ENCODE assay signal across 17 mouse cellular contexts in the genomic region with DNA sequence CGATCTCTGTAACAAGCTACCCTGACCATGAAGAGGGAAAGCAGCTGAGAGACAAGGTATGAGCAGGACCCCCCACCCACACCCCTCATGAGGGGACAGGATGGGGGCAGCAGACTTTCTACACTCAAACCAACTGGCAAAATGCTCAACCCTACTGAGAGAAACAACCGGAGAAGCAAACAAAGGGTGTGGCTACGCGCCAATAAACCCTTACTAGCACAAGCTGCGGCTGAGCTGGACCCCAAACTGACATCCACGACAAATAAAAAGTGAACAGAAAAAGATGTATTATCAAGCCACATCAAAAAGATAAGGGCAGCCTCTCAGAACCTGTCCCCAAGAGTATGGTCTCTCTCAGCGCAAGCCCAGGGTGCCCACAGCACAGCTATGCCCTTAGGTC. TPM values are rescaled to one million over a fixed set of nuclear protein-coding genes. Genes with fewer than 3 reads are reported as not detected.
A peak's percentile ranks its signal among the peaks of the same experiment; 100 is the strongest.
DNase-seq lines count a peak whose midpoint lies in the region; TF ChIP-seq lines count a peak whose summit lies in the region.
"Had no signal": no experiment of that assay in that cellular context is flagged by ENCODE, and none has a peak within 500 bp of the region (broad histone marks: within the 10 kb centered on the region; RNA-seq: fewer than 3 reads in every experiment).

No protein-coding gene starts in this region.

- TF ChIP-seq CTCF in lung, adult 2 months (IDR thresholded peaks at IDR 0.05; ENCODE audit: insufficient read depth, low read length) = no peak
- TF ChIP-seq CTCF in brain, embryonic 14.5 days (IDR thresholded peaks at IDR 0.05; ENCODE audit: borderline replicate concordance, extremely low read depth, insufficient read depth, insufficient read length) = no peak

- 47% methylated on average over 7 of the region's 7 CpGs for WGBS in lung, adult 2 months

- no peak for TF ChIP-seq POLR2A in lung, adult 2 months (IDR thresholded peaks at IDR 0.05; ENCODE audit: borderline replicate concordance, extremely low read depth, low read depth, low read length)
- no peak for TF ChIP-seq POLR2A in brain, embryonic 14.5 days (IDR thresholded peaks at IDR 0.05; ENCODE audit: borderline replicate concordance, extremely low read depth, insufficient read depth, insufficient read length, poor library complexity, severe bottlenecking)

- H3K4me3 ChIP-seq in lung, adult 2 months (replicated peaks; ENCODE audit: extremely low read depth, low read depth, low read length) = no peak overlapping the region
- H3K4me3 ChIP-seq: forebrain, embryonic 12.5 days; heart, embryonic 12.5 days; layer of hippocampus, adult 2 months; limb, embryonic 10.5 days; liver, embryonic 13.5 days; neural tube, embryonic 13.5 days had no signal

- H3K4me1 ChIP-seq in lung, adult 2 months (ENCODE audit: control insufficient read depth, insufficient read depth, low read length) = peaks cover 23% of the 10 kb centered on the region
- H3K4me1 ChIP-seq: forebrain, embryonic 12.5 days had no signal

- peak; percentile 22 for DNase-seq in adrenal gland, postnatal 10 days
- no peak for DNase-seq in adrenal gland, postnatal 25 days
- peak; percentile 20 for DNase-seq in heart, postnatal 4 days
- DNase-seq in heart, adult 9 months (ENCODE audit: low spot score in 2 of 2) = no peak
- peak; percentile 40 for DNase-seq in lung, postnatal 10 days
- DNase-seq in lung, adult 2 months = no peak
- peak; percentile 41 for DNase-seq in brain, embryonic 14.5 days (ENCODE audit: low read depth)
- DNase-seq in left cerebral cortex, adult 11 months (ENCODE audit: low spot score) = no peak
- DNase-seq: cerebellum, adult 2 months; liver, embryonic 13.5 days; right cerebral cortex, adult 18-20 months; thymus, postnatal 14 days had no signal

RNA-seq across cellular contexts. Expression of a gene that starts 32.3 kb away (rescaled TPM):
- total RNA-seq in adrenal gland, postnatal 10 days (2021) = 10 to 100 TPM in 1 of 2 experiments, 1 to 10 TPM in 1; 8.9 to 13.7 TPM
- total RNA-seq in adrenal gland, postnatal 25 days (2021) = 9.5 and 10.5 TPM in 2 replicates
- total RNA-seq in heart, postnatal 4 days (2021) = 10 to 100 TPM in 1 of 2 experiments, 1 to 10 TPM in 1; 9.3 to 10.3 TPM
- polyA plus RNA-seq in lung, adult 2 months (2012; rRNA removed) = 66.0 and 85.2 TPM in 2 replicates
- polyA plus RNA-seq in brain, embryonic 14.5 days (2012; rRNA removed) = 3.3 and 3.9 TPM in 2 replicates

RNA-seq across cellular contexts. Expression of a gene that starts 52.6 kb away (rescaled TPM):
- 1 to 10 TPM; 8.3 to 9.2 TPM for total RNA-seq in adrenal gland, postnatal 10 days (2021)
- total RNA-seq in adrenal gland, postnatal 25 days (2021) = 7.2 and 7.4 TPM in 2 replicates
- total RNA-seq in heart, postnatal 4 days (2021) = 10 to 100 TPM in 1 of 2 experiments, 1 to 10 TPM in 1; 8.8 to 10.2 TPM
- 1.4 and 2.4 TPM in 2 replicates for polyA plus RNA-seq in lung, adult 2 months (2012; rRNA removed)
- polyA plus RNA-seq in brain, embryonic 14.5 days (2012; rRNA removed) = 3.7 and 5.4 TPM in 2 replicates

Comparison
In these comparisons a context has a peak if more than half of its experiments do, and no peak if none do; other contexts are left out.
1. DNase-seq: peak in adrenal gland, postnatal 10 days (single experiment), heart, postnatal 4 days (single experiment), lung, postnatal 10 days (single experiment) and brain, embryonic 14.5 days (single experiment); none in adrenal gland, postnatal 25 days (single experiment), heart, adult 9 months (0 of 2), lung, adult 2 months (single experiment) and left cerebral cortex, adult 11 months (single experiment).